Mouse (Mus musculus) heart, embryonic 13.5 days (tissue): Measurements from ENCODE around the gene Gm7298. TPM values are rescaled to one million over a fixed set of nuclear protein-coding genes. Genes with fewer than 3 reads are reported as not detected.
"Not testable (repeated sequence)": the region's sequence is repeated elsewhere in the genome, so short reads cannot be mapped to it uniquely, and the experiment has no call there.

ENCODE experiments used
- ATAC-seq: fragments of 200-750 bp; cut with Nextera tagmentation; 2 replicates; pipeline ENCODE4 v1.8.0; 2017; ENCODE audit warnings: moderate TSS enrichment; ENCODE audit not compliant: insufficient number of reproducible peaks, low FRiP score, low TSS enrichment; ENCODE audit errors: extremely low read depth
- H3K27ac ChIP-seq: fragments of 300-500 bp; sonication (generic); replicated peaks from 2 replicates; pipeline ENCODE4 v1.5.1; 2015; ENCODE audit warnings: moderate library complexity, mild to moderate bottlenecking, inconsistent platforms
- H3K27me3 ChIP-seq: fragments of 300-500 bp; sonication (generic); replicated peaks from 2 replicates; pipeline ENCODE4 v1.6.1; 2015; ENCODE audit warnings: mild to moderate bottlenecking, inconsistent platforms
- H3K36me3 ChIP-seq: fragments of 300-500 bp; sonication (generic); 2 replicates; pipeline ENCODE4 v1.6.1; 2015; ENCODE audit warnings: mild to moderate bottlenecking, inconsistent platforms
- H3K4me1 ChIP-seq: fragments of 300-500 bp; sonication (generic); 2 replicates; pipeline ENCODE4 v1.6.1; 2015; ENCODE audit warnings: inconsistent platforms
- H3K4me2 ChIP-seq: fragments of 300-500 bp; sonication (generic); 2 replicates; pipeline ENCODE4 v1.6.1; 2015; ENCODE audit warnings: inconsistent platforms, mild to moderate bottlenecking, moderate library complexity
- H3K4me3 ChIP-seq: fragments of 300-500 bp; sonication (generic); 2 replicates; pipeline ENCODE4 v1.5.1; 2015; ENCODE audit warnings: moderate library complexity, mild to moderate bottlenecking, inconsistent platforms
- H3K9ac ChIP-seq: fragments of 300-500 bp; sonication (generic); 2 replicates; pipeline ENCODE4 v1.6.1; 2015; ENCODE audit warnings: inconsistent platforms, mild to moderate bottlenecking, moderate library complexity
- H3K9me3 ChIP-seq: fragments of 300-500 bp; sonication (generic); 2 replicates; pipeline ENCODE4 v1.6.1; 2016; ENCODE audit warnings: inconsistent platforms
- WGBS: fragments of 180-500 bp; shearing (Covaris S2); methylation state at CpG from one replicate; pipeline ENCODE4 v1.1.7; 2015; ENCODE audit warnings: mixed read lengths; 5-methylcytosine and 5-hydroxymethylcytosine counted together
- polyA plus RNA-seq: library from polyadenylated mRNA; unstranded; fragments of >200 nt; fragmentation: Nextera tagmentation; extraction: Ambion mirVana; gene quantifications from 2 replicates; pipeline ENCODE4 v1.2.1, GENCODE M21; 2015

The Gm7298 gene
- polyA plus RNA-seq, result not detected in 2 replicates

DNA sequence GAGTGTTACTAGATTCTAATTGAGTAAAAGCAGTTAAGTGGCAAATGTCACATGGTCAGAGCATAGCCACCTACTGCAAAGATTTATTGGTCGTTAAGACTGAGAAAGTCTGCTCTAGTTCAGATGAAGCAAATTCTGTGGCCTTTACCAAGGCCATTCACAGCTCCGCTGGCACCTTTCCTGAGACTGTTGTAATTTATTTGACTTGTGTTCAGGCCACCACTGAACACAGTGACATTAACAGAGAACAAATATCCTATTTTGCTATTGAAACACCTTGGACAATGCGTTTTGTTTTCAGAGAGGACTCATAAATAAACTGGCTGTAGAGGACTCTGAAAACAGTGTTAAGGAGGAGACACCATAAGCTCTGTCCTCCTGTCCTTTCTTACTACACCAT is at the start of gene Gm7298:
TSS of gene Gm7298 (plus strand) at position 301 of the 400 bp plus-strand sequence.
- ATAC-seq, result no peak
- H3K36me3 ChIP-seq, result no peaks in the 10 kb centered on the region
- H3K4me2 ChIP-seq, result no peak within 1 kb of the TSS
- 67% methylated on average over 3 of the region's 3 CpGs for whole genome bisulfite sequencing
- H3K4me1 ChIP-seq, result no peaks in the 10 kb centered on the region
- no peak within 1 kb of the TSS for H3K9ac ChIP-seq
- H3K9me3 ChIP-seq, result no peaks in the 10 kb centered on the region
- H3K4me3 ChIP-seq, result no peak within 1 kb of the TSS
- no peak within 1 kb of the TSS for H3K27ac ChIP-seq
- no peaks in the 10 kb centered on the region for H3K27me3 ChIP-seq

DNA sequence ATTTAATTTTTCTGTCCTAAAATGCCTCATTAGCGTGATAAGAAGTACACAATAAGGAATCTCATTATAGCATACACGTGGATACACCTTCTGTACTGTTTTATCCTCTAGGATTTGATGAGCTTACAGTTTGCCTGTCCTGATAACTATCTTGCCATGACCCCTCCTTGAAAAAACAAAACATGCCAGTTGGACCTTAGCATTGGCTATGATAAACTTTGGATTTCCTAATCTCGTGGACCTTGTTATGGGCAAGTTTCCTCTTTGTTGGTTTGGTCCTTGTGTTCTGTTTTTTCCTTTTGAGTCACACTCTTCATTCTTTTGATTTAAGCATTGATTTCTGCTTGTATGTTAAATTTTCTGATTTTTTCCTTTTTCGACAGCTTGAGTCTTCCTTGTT is 95.3 kb downstream of the Gm7298 start:
- Histone ChIP-seq H3K36me3 (no peaks in the 10 kb centered on the region), H3K27ac (no peak overlapping the region), H3K9ac (no peak overlapping the region), H3K4me2 (no peak overlapping the region), H3K27me3 (no peaks in the 10 kb centered on the region), H3K4me3 (no peak overlapping the region), H3K9me3 (no peaks in the 10 kb centered on the region), H3K4me1 (no peaks in the 10 kb centered on the region)
- ATAC-seq, result no peak
- 65% methylated on average over 4 of the region's 4 CpGs for WGBS

GRCm38 (mm10) chr6:121836361-121836760 is 103.6 kb downstream of the Gm7298 start:
- no peak overlapping the region for H3K27ac ChIP-seq
- no peak for ATAC-seq
- no peaks in the 10 kb centered on the region for H3K27me3 ChIP-seq
- H3K4me1 ChIP-seq, result no peaks in the 10 kb centered on the region
- 84% methylated on average over 1 of the region's 1 CpGs for whole genome bisulfite sequencing
- no peak overlapping the region for H3K4me3 ChIP-seq
- no peaks in the 10 kb centered on the region for H3K36me3 ChIP-seq
- no peaks in the 10 kb centered on the region; the same call in 1 of the 2 replicates for H3K9me3 ChIP-seq
- no peak overlapping the region for H3K9ac ChIP-seq
- H3K4me2 ChIP-seq, result no peak overlapping the region

DNA sequence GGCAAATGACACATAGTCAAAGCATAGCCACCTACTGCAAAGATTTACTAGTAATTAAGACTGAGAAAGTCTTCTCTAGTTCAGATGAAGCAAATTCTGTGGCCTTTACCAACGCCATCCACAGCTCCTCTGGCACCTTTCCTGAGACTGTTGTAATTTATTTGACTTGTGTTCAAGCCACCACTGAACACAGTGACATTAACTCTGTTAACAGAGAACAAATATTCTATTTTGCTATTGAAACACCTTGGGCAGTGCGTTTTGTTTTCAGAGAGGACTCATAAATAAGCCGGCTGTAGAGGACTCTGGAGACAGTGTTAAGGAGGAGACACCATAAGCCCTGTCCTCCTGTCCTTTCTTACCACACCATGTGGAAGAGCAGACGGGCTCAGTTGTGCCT is 105.5 kb downstream of the Gm7298 start, which contains the start of gene Mug1:
TSS of gene Mug1 (plus strand) at position 271 of the 400 bp plus-strand sequence.
- not testable (repeated sequence) for H3K4me3 ChIP-seq, ATAC-seq, H3K27me3 ChIP-seq, H3K9ac ChIP-seq, H3K4me1 ChIP-seq, H3K36me3 ChIP-seq, H3K4me2 ChIP-seq, H3K27ac ChIP-seq, H3K9me3 ChIP-seq
- 72% methylated on average over 4 of the region's 4 CpGs for WGBS

Other genes starting within 250 kb of the Gm7298 start
- 1.2 and 1.4 TPM in 2 replicates for gene A2m, start 97.6 kb upstream of the Gm7298 start, polyA plus RNA-seq
- gene Mug1, start 105.6 kb downstream of the Gm7298 start, polyA plus RNA-seq, result 0.11 and 0.21 TPM in 2 replicates